Mouse (Mus musculus) stomach, embryonic 14.5 days (tissue): ENCODE measurements around the gene Olfr218. TPM values are rescaled to one million over a fixed set of nuclear protein-coding genes. Genes with fewer than 3 reads are reported as not detected.

Experiments used
- ATAC-seq: fragments of 200-750 bp; cut with Nextera tagmentation; 2 replicates; pipeline ENCODE4 v1.8.0; 2017; ENCODE audit warnings: low read depth, moderate TSS enrichment; ENCODE audit not compliant: insufficient number of reproducible peaks, insufficient read depth, low FRiP score
- H3K27ac ChIP-seq: fragments of 300-500 bp; sonication (generic); 2 replicates; pipeline ENCODE4 v1.5.1; 2014; ENCODE audit warnings: mild to moderate bottlenecking, low read length, moderate library complexity, mixed read lengths
- H3K27me3 ChIP-seq: fragments of 300-500 bp; sonication (generic); 2 replicates; pipeline ENCODE4 v1.6.1; 2014; ENCODE audit warnings: low read length, control low read depth, mixed read lengths; ENCODE audit not compliant: control insufficient read depth, insufficient read depth
- H3K36me3 ChIP-seq: fragments of 300-500 bp; sonication (generic); 2 replicates; pipeline ENCODE4 v1.6.1; 2014; ENCODE audit warnings: mild to moderate bottlenecking, control low read depth, low read length, moderate library complexity, mixed read lengths; ENCODE audit not compliant: control insufficient read depth, insufficient read depth
- H3K4me1 ChIP-seq: fragments of 300-500 bp; sonication (generic); 2 replicates; pipeline ENCODE4 v1.6.1; 2014; ENCODE audit warnings: low read length, control low read depth, mixed read lengths; ENCODE audit not compliant: control insufficient read depth, insufficient read depth
- H3K4me2 ChIP-seq: fragments of 300-500 bp; sonication (generic); replicated peaks from 2 replicates; pipeline ENCODE4 v1.6.1; 2014; ENCODE audit warnings: low read depth, low read length, control low read depth
- H3K4me3 ChIP-seq: fragments of 300-500 bp; sonication (generic); 2 replicates; pipeline ENCODE4 v1.5.1; 2014; ENCODE audit warnings: low read depth, low read length, control low read depth
- H3K9ac ChIP-seq: fragments of 300-500 bp; sonication (generic); replicated peaks from 2 replicates; pipeline ENCODE4 v1.6.1; 2014; ENCODE audit warnings: low read depth, mild to moderate bottlenecking, control low read depth, low read length, moderate library complexity, mixed read lengths
- H3K9me3 ChIP-seq: fragments of 300-500 bp; sonication (generic); 2 replicates; pipeline ENCODE4 v1.6.1; 2016; ENCODE audit warnings: low read depth, low read length, control low read depth; ENCODE audit not compliant: control insufficient read depth
- WGBS: fragments of 180-500 bp; shearing (Covaris S2); extraction: QIAGEN DNeasy Blood & Tissue Kit; methylation state at CpG from one replicate; pipeline ENCODE4 v1.1.7; 2014; 5-methylcytosine and 5-hydroxymethylcytosine counted together
- polyA plus RNA-seq: library from polyadenylated mRNA; unstranded; fragments of >200 nt; fragmentation: Nextera tagmentation; extraction: Ambion mirVana; gene quantifications from 2 replicates; pipeline ENCODE4 v1.2.1, GENCODE M21; 2014

Gene Olfr218
- polyA plus RNA-seq, 1 experiment from 2014 or later: not detected

DNA sequence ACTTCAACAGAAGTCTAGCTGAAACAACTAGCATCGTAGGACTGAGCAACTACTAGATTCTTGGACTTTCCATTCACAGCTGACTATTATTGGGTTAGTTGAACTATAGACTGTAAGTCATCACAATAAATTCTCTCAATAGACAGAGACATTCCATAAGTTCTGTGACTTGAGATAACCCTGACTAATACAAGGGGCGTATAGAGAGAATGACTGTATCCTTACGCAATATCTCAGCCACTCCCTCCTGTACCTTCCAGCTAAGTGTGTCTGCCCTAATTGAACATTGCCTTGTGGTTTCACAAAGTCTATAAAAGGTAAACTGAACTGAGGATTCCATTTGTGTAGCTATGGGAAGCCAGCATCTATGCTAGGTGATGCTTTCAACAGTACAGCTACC lies 52.3 kb downstream of the Olfr218 start:
- no peak for ATAC-seq
- Histone ChIP-seq H3K36me3 (no peaks in the 10 kb centered on the region), H3K4me2 (no peak overlapping the region), H3K27me3 (no peaks in the 10 kb centered on the region), H3K4me1 (no peaks in the 10 kb centered on the region), H3K27ac (no peak overlapping the region), H3K9me3 (no peaks in the 10 kb centered on the region), H3K9ac (no peak overlapping the region), H3K4me3 (no peak overlapping the region)
- 88% methylated on average over 3 of the region's 3 CpGs for WGBS

Other genes starting within 250 kb of the Olfr218 start
- gene Olfr16, start 247.4 kb upstream of the Olfr218 start, polyA plus RNA-seq: not detected in 2 replicates
- gene Olfr1408, start 60.4 kb upstream of the Olfr218 start, polyA plus RNA-seq: not detected in 2 replicates
- not detected in 2 replicates for gene Olfr1406, start 7.2 kb upstream of the Olfr218 start, polyA plus RNA-seq
- not detected in 2 replicates for gene Olfr1404, start 14.6 kb downstream of the Olfr218 start, polyA plus RNA-seq
- not detected in 2 replicates for gene Fcer1a, start 29.4 kb downstream of the Olfr218 start, polyA plus RNA-seq
- not detected in 2 replicates for gene Olfr418, start 68.2 kb downstream of the Olfr218 start, polyA plus RNA-seq
- gene Mptx2, start 80.0 kb downstream of the Olfr218 start, polyA plus RNA-seq: not detected in 2 replicates
- 1.5 and 1.9 TPM in 2 replicates for gene Ackr1, start 135.9 kb downstream of the Olfr218 start, polyA plus RNA-seq
- gene Aim2, start 153.1 kb downstream of the Olfr218 start, polyA plus RNA-seq: 1.3 and 2.2 TPM in 2 replicates
- 8.8 and 10.1 TPM in 2 replicates for gene Cadm3, start 169.9 kb downstream of the Olfr218 start, polyA plus RNA-seq